Mouse (Mus musculus): ENCODE results near the gene Rfx7.

DNA sequence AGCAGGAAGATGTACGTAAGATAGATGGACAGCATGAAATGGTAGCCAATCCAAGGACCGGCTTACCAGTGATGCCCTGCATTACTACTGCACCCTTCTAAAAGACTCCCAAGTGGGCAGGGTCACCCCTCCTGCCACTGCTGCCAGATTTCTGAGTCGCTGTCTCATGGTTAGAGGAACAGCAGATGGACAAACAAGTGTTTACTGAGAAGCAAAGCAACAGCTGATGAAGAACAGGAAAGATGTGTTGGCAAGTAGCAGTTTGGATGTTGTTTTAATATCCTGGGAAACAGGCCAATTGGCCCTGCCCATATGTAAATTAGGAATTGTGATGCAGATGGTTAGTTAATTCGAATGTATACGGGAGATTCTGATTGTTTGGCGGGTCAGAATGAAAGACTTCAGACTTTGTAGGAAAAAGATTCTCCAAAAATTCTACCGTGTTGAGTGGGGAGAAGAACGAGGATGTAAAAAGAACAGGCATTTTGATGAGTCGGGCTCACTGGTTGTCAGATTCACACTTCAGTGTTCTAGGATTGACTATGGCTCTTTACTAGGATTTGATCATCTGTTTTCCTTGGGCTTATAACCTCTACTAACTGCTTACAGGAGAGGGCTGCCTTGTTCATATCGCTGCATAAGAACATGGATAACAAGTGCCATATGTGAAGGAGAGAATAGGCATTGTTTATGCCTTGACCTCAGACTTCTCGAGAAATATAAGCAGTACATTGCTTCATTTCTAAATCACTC is 19.6 kb upstream of the Rfx7 start:
- TF ChIP-seq POLR2A (IDR thresholded peaks at IDR 0.05; ENCODE audit: insufficient read depth, low read length): no peak
- TF ChIP-seq CTCF (IDR thresholded peaks at IDR 0.05; ENCODE audit: low read depth, low read length): no peak
- no peak for TF ChIP-seq EP300 (IDR thresholded peaks at IDR 0.05; ENCODE audit: insufficient read depth, low read depth, low read length)
